Mouse (Mus musculus) heart, adult 2 months (tissue): ENCODE measurements around the gene Mcu. TPM values are rescaled to one million over a fixed set of nuclear protein-coding genes. Genes with fewer than 3 reads are reported as not detected.

Experiments used
- DNase-seq, 2 experiments: peaks; one replicate each; pipeline ENCODE4 v3.0.0; 2021
- H3K27ac ChIP-seq: fragments of 200-600 bp; 2 replicates; pipeline ENCODE4 v1.8.1; 2022
- H3K27me3 ChIP-seq: fragments of 200-500 bp; 2 replicates; pipeline ENCODE4 v1.6.1; 2012; ENCODE audit warnings: mild to moderate bottlenecking, low read length, inconsistent platforms, mixed read lengths; ENCODE audit not compliant: control insufficient read depth, insufficient read depth
- H3K36me3 ChIP-seq: fragments of 200-500 bp; 2 replicates; pipeline ENCODE4 v1.6.1; 2012; ENCODE audit warnings: low read length, inconsistent platforms; ENCODE audit not compliant: control insufficient read depth, insufficient read depth
- H3K4me1 ChIP-seq: fragments of 200-500 bp; 2 replicates; pipeline ENCODE4 v1.6.1; 2011; ENCODE audit warnings: low read length; ENCODE audit not compliant: control insufficient read depth, insufficient read depth
- H3K4me3 ChIP-seq: fragments of 200-600 bp; 2 replicates; pipeline ENCODE4 v1.8.1; 2022
- H3K79me2 ChIP-seq: fragments of 200-500 bp; replicated peaks from 2 replicates; pipeline ENCODE4 v1.6.1; 2012; ENCODE audit warnings: mild to moderate bottlenecking, inconsistent platforms, low read length, moderate library complexity, mixed read lengths; ENCODE audit not compliant: control insufficient read depth, insufficient read depth
- H3K9ac ChIP-seq: fragments of 200-500 bp; 2 replicates; pipeline ENCODE4 v1.6.1; 2012; ENCODE audit warnings: low read depth, mild to moderate bottlenecking, control low read depth, inconsistent platforms, low read length, mixed read lengths
- CTCF ChIP-seq: fragments of 200-600 bp; IDR thresholded peaks from 2 replicates; pipeline ENCODE4 v1.8.1; 2022; ENCODE audit warnings: antibody characterized with exemption, mild to moderate bottlenecking, moderate library complexity
- EP300 ChIP-seq: fragments of 200-500 bp; IDR thresholded peaks from 2 replicates; pipeline ENCODE4 v1.6.1; 2011; ENCODE audit warnings: low read depth, low read length, control low read depth; ENCODE audit not compliant: insufficient read depth
- POLR2A ChIP-seq: fragments of 200-500 bp; IDR thresholded peaks from 2 replicates; pipeline ENCODE4 v1.6.1; 2011; ENCODE audit warnings: mild to moderate bottlenecking, low read depth, low read length, control low read depth; ENCODE audit not compliant: insufficient read depth
- WGBS: fragments of 180-500 bp; shearing (Covaris S2); methylation state at CpG from one replicate; pipeline ENCODE4 v1.1.7; 2018; 5-methylcytosine and 5-hydroxymethylcytosine counted together
- intact Hi-C: fragments of 180-260 bp; cut with DNase I; formaldehyde crosslinking; loops from one replicate; pipeline ENCODE4 v1.15.1; 2025
- polyA plus RNA-seq: library from polyadenylated mRNA; depleted of rRNA; stranded (reverse); fragments of >200 nt; gene quantifications from 2 replicates; pipeline ENCODE4 v1.2.3, GENCODE M21; 2012
- total RNA-seq, 2 experiments: library from RNA; stranded (reverse); gene quantifications; 2 replicates each; pipeline ENCODE4 v1.2.3; 2021

The Mcu gene
- total and polyA plus RNA-seq, 3 experiments, result 10.4 to 21.6 (median 20.0) TPM

- WGBS, result 53% methylated on average over 6 of the region's 6 CpGs
- no peak overlapping the region for H3K27ac ChIP-seq
- no peak overlapping the region for H3K4me3 ChIP-seq
- no peak for DNase-seq
- H3K4me1 ChIP-seq, result peaks cover 1% of the 10 kb centered on the region; the same call in 1 of the 2 replicates
- H3K9ac ChIP-seq, result no peak overlapping the region
- TF ChIP-seq CTCF (no peak), EP300 (no peak), POLR2A (no peak)
- H3K79me2 ChIP-seq, result no peaks in the 10 kb centered on the region
- intact Hi-C loops, result no loop called here
- no peaks in the 10 kb centered on the region for H3K36me3 ChIP-seq
- no peaks in the 10 kb centered on the region for H3K27me3 ChIP-seq
Measured at GRCm38 (mm10) chr10:59537579-59537978, 78.9 kb downstream of the Mcu start.

- H3K36me3 ChIP-seq, result no peaks in the 10 kb centered on the region
- no peak for DNase-seq
- H3K79me2 ChIP-seq, result no peaks in the 10 kb centered on the region; the same call in 1 of the 2 replicates
- intact Hi-C loops, result no loop called here
- H3K4me3 ChIP-seq, result no peak overlapping the region
- H3K4me1 ChIP-seq, result no peaks in the 10 kb centered on the region; the same call in 1 of the 2 replicates
- H3K27me3 ChIP-seq, result no peaks in the 10 kb centered on the region
- no peak overlapping the region for H3K9ac ChIP-seq
- WGBS, result 97% methylated on average over 6 of the region's 6 CpGs
- TF ChIP-seq POLR2A (no peak), EP300 (no peak), CTCF (no peak)
- no peak overlapping the region for H3K27ac ChIP-seq
Measured at GRCm38 (mm10) chr10:59532256-59532655, 84.2 kb downstream of the Mcu start.

GRCm38 (mm10) chr10:59527819-59528218 is 88.7 kb downstream of the Mcu start:
- no peak for TF ChIP-seq POLR2A
- no peak for TF ChIP-seq CTCF
- no peak overlapping the region for H3K27ac ChIP-seq
- DNase-seq, result no peak
- H3K9ac ChIP-seq, result no peak overlapping the region
- H3K79me2 ChIP-seq, result no peaks in the 10 kb centered on the region; the same call in 1 of the 2 replicates
- no peak overlapping the region for H3K4me3 ChIP-seq
- 96% methylated on average over 5 of the region's 5 CpGs for WGBS
- intact Hi-C loops, result no loop called here
- peaks cover 10% of the 10 kb centered on the region for H3K4me1 ChIP-seq
- peaks cover 5% of the 10 kb centered on the region for H3K36me3 ChIP-seq
- H3K27me3 ChIP-seq, result no peaks in the 10 kb centered on the region

DNA sequence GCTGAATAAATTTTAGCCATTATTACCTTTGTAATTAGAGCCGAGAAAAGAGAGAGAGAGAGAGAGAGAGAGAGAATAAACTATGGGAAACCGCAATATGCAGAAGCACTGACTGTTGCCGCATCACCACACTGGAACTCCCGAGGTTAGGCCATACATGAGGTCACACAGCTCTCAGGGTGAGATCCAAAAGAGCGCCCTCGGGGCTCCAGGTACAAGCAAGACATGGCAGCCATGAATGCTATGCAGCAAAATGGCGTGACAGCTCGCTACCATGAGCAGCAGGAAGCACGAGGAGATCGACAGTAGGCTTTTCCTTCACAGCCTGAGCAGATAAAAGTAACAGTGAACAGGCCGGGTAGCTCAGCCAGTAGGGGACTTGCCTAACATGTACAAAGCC is 89.2 kb downstream of the Mcu start:
- no peak overlapping the region for H3K9ac ChIP-seq
- H3K4me1 ChIP-seq, result peaks cover 10% of the 10 kb centered on the region
- no peaks in the 10 kb centered on the region for H3K27me3 ChIP-seq
- H3K4me3 ChIP-seq, result no peak overlapping the region
- DNase-seq, result no peak
- intact Hi-C loops, result no loop called here
- 92% methylated on average over 11 of the region's 11 CpGs for WGBS
- H3K79me2 ChIP-seq, result no peaks in the 10 kb centered on the region; the same call in 1 of the 2 replicates
- H3K27ac ChIP-seq, result no peak overlapping the region
- H3K36me3 ChIP-seq, result peaks cover 5% of the 10 kb centered on the region
- TF ChIP-seq EP300, result no peak
- no peak for TF ChIP-seq CTCF
- TF ChIP-seq POLR2A, result no peak

GRCm38 (mm10) chr10:59524675-59525074 is 91.8 kb downstream of the Mcu start:
- intact Hi-C loops, result loop anchor here (5.0 kb wide), 1 partner anchor 93 kb away; the partner anchor contains the start of genes Gm10322 and Mcu
- H3K36me3 ChIP-seq, result peaks cover 5% of the 10 kb centered on the region
- peaks cover 10% of the 10 kb centered on the region for H3K4me1 ChIP-seq
- no peak for DNase-seq
- no peaks in the 10 kb centered on the region; the same call in 1 of the 2 replicates for H3K79me2 ChIP-seq
- no peak overlapping the region for H3K9ac ChIP-seq
- TF ChIP-seq CTCF (no peak), EP300 (no peak)
- WGBS, result 87% methylated on average over 5 of the region's 5 CpGs
- H3K27ac ChIP-seq, result peak overlapping the region; percentile 18; the same call in 1 of the 2 replicates
- H3K4me3 ChIP-seq, result no peak overlapping the region
- H3K27me3 ChIP-seq, result no peaks in the 10 kb centered on the region

- Histone ChIP-seq H3K9ac (no peak overlapping the region), H3K79me2 (no peaks in the 10 kb centered on the region), H3K4me3 (no peak overlapping the region), H3K27me3 (no peaks in the 10 kb centered on the region), H3K4me1 (peaks cover 10% of the 10 kb centered on the region), H3K36me3 (peaks cover 5% of the 10 kb centered on the region), H3K27ac (no peak overlapping the region; the same call in none of the 2 replicates)
- DNase-seq, result no peak
- no peak for TF ChIP-seq EP300
- WGBS, result 26% methylated on average over 8 of the region's 8 CpGs
- intact Hi-C loops, result loop anchor here (5.0 kb wide), 1 partner anchor 93 kb away; the partner anchor contains the start of genes Gm10322 and Mcu
Measured at GRCm38 (mm10) chr10:59523826-59524331, 92.6 kb downstream of the Mcu start.
